Mouse (Mus musculus) kidney, embryonic 15.5 days (tissue): ENCODE results near the gene Adgrl2. TPM values are rescaled to one million over a fixed set of nuclear protein-coding genes. Genes with fewer than 3 reads are reported as not detected.

Source experiments
- ATAC-seq: fragments of 200-750 bp; cut with Nextera tagmentation; replicated peaks from 2 replicates; pipeline ENCODE4 v1.8.0; 2017; ENCODE audit warnings: moderate TSS enrichment; ENCODE audit not compliant: low FRiP score
- H3K27ac ChIP-seq: fragments of 300-500 bp; sonication (generic); 2 replicates; pipeline ENCODE4 v1.5.1; 2015; ENCODE audit warnings: mild to moderate bottlenecking, inconsistent platforms
- H3K27me3 ChIP-seq: fragments of 300-500 bp; sonication (generic); 2 replicates; pipeline ENCODE4 v1.6.1; 2015; ENCODE audit warnings: inconsistent platforms
- H3K36me3 ChIP-seq: fragments of 300-500 bp; sonication (generic); 2 replicates; pipeline ENCODE4 v1.6.1; 2015; ENCODE audit warnings: inconsistent platforms
- H3K4me1 ChIP-seq: fragments of 300-500 bp; sonication (generic); 2 replicates; pipeline ENCODE4 v1.6.1; 2015; ENCODE audit warnings: inconsistent platforms
- H3K4me2 ChIP-seq: fragments of 300-500 bp; sonication (generic); 2 replicates; pipeline ENCODE4 v1.6.1; 2015; ENCODE audit warnings: moderate library complexity, mild to moderate bottlenecking, inconsistent platforms
- H3K4me3 ChIP-seq: fragments of 300-500 bp; sonication (generic); replicated peaks from 2 replicates; pipeline ENCODE4 v1.5.1; 2015; ENCODE audit warnings: mild to moderate bottlenecking, inconsistent platforms
- H3K9ac ChIP-seq: fragments of 300-500 bp; sonication (generic); 2 replicates; pipeline ENCODE4 v1.6.1; 2015; ENCODE audit warnings: mild to moderate bottlenecking, inconsistent platforms
- H3K9me3 ChIP-seq: fragments of 300-500 bp; sonication (generic); replicated peaks from 2 replicates; pipeline ENCODE4 v1.6.1; 2016; ENCODE audit warnings: inconsistent platforms
- WGBS: fragments of 180-500 bp; shearing (Covaris S2); methylation state at CpG from one replicate; pipeline ENCODE4 v1.1.7; 2015; ENCODE audit warnings: mixed read lengths; 5-methylcytosine and 5-hydroxymethylcytosine counted together
- polyA plus RNA-seq: library from polyadenylated mRNA; unstranded; fragments of >200 nt; fragmentation: Nextera tagmentation; extraction: Ambion mirVana; gene quantifications from 2 replicates; pipeline ENCODE4 v1.2.1, GENCODE M21; 2015

Gene Adgrl2
- 62.1 and 64.6 TPM in 2 replicates for polyA plus RNA-seq

DNA sequence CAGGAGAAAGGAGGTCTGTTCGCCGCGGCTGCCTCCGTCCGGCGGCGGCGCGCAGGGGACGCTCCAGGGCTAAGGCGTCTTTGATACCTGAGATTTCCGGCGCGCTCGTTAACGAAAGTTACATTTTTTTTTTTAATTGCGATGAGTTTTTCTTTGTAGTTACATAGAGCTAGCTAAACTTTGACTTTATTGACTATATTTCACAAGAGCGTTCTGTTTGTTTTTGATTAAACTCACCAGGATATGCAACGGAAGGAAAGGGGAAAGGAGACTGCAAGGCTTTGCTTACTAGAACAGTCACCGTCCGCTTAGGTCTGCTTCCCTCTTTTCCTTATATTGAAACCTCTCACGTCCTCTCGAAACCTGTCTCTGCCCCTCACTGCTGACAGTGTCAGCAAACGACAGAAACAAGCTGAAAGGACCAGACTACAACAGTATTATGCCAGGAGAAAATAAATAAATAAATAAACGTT lies at the start of gene Adgrl2:
Gene Adgrl2 (minus strand): TSS at position 25 of the 473 bp plus-strand sequence.
- Histone ChIP-seq H3K27me3 (no peaks in the 10 kb centered on the region), H3K4me3 (peak within 1 kb of the TSS; percentile 95), H3K4me2 (peak within 1 kb of the TSS; percentile 80), H3K36me3 (no peaks in the 10 kb centered on the region), H3K9ac (peak within 1 kb of the TSS; percentile 94), H3K4me1 (peaks cover 15% of the 10 kb centered on the region), H3K9me3 (no peaks in the 10 kb centered on the region), H3K27ac (peak within 1 kb of the TSS; percentile 100)
- whole genome bisulfite sequencing, result under 1% methylated on average over 25 of the region's 25 CpGs
- peak; percentile 36; the same call in 1 of the 2 replicates for ATAC-seq

DNA sequence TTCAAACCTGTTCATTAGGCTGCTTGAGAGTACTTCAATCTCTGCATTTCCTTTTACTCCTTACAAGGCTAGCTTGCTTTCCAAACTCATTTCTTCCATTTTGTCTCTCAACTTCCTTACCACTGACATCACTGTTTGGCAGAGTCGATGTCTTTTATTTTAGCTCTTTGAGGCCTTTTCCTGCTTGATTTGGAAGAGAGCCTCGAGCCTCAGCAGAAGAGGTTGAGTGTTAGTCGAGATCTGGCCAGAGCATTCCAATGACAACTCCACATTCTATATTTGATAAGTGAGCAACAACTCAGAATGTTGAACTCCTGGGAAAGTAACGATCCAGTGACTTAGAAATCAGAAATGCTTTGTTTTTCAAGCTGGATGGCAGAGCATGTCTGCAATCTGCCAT lies 48.4 kb upstream of the Adgrl2 start:
- Histone ChIP-seq H3K9ac (no peak overlapping the region), H3K4me1 (0 out of 2 replicates have a peak, but pooled peaks cover 5% of the 10 kb centered on the region), H3K36me3 (no peaks in the 10 kb centered on the region), H3K27ac (peak overlapping the region; percentile 19; the same call in 1 of the 2 replicates), H3K27me3 (no peaks in the 10 kb centered on the region), H3K4me2 (no peak overlapping the region), H3K4me3 (no peak overlapping the region), H3K9me3 (no peaks in the 10 kb centered on the region)
- 50% methylated on average over 4 of the region's 4 CpGs for WGBS
- no peak for ATAC-seq

DNA sequence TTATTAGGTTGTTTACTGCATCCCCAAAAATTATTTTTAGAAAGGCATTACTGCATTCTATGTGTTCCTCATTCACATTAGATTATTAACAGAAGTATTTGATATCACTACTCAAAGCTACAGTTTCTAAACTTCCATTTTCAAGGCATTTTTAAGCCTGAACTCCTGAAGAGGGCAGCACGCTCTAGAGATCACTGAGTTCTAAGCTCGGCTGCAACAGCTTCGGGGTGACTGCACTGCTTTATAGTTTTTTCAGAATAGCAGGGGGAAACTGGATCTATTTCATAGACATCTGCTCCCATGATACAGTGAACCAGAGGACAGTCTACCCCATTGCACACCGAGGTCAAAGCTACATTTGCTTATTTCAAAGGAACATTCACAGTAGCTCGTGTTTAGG lies 29.6 kb upstream of the Adgrl2 start:
- WGBS, result 64% methylated on average over 5 of the region's 5 CpGs
- ATAC-seq, result no peak
- H3K4me3 ChIP-seq, result no peak overlapping the region
- no peak overlapping the region for H3K4me2 ChIP-seq
- H3K27ac ChIP-seq, result no peak overlapping the region
- H3K9me3 ChIP-seq, result no peaks in the 10 kb centered on the region
- no peaks in the 10 kb centered on the region for H3K36me3 ChIP-seq
- no peak overlapping the region for H3K9ac ChIP-seq
- H3K27me3 ChIP-seq, result no peaks in the 10 kb centered on the region
- H3K4me1 ChIP-seq, result 0 out of 2 replicates have a peak, but pooled peaks cover 3% of the 10 kb centered on the region

DNA sequence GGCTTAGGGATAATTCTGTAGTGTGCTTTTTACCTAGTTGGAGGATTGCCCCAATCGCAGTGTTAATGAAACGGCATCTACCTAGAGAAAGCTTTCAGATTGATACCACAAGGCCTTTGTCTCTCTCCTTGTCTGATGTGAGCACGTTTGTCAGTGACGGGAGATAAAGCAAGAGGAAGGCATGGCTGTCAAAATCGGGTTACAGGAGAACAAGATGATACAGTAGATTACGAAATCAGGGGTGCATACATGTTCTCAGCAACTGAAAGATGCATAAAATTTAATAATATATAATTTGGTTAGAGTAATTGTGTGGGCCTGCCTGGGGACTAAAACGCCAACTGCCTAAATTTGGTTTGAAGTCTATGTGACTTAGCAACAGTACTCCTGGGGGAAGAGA lies 19.0 kb upstream of the Adgrl2 start:
- no peak overlapping the region for H3K27ac ChIP-seq
- WGBS, result 80% methylated on average over 7 of the region's 7 CpGs
- no peak overlapping the region for H3K4me3 ChIP-seq
- no peaks in the 10 kb centered on the region for H3K36me3 ChIP-seq
- H3K9ac ChIP-seq, result no peak overlapping the region
- H3K4me1 ChIP-seq, result peaks cover 15% of the 10 kb centered on the region
- no peak overlapping the region for H3K4me2 ChIP-seq
- ATAC-seq, result no peak
- no peaks in the 10 kb centered on the region for H3K27me3 ChIP-seq
- no peaks in the 10 kb centered on the region for H3K9me3 ChIP-seq

DNA sequence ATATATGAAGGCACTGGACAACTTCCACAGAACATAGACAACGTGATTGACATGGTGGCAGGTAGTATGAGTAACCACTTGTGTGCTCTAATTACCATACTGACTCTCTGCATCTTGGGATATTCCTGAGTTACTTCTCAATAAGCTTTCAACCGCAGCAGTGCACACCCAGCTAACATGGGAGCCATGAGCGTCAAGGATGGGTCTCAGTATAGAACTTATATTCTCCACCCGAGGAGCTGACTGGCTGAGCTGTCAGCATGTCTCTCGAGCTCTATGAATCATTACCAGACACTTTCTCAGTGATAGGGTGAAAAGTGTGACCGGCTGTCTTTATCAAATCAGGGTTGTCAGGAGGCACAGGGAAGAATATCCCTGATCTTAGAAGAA lies 18.3 kb upstream of the Adgrl2 start:
- Histone ChIP-seq H3K4me2 (no peak overlapping the region), H3K9me3 (no peaks in the 10 kb centered on the region), H3K4me1 (peaks cover 15% of the 10 kb centered on the region), H3K4me3 (no peak overlapping the region), H3K27ac (no peak overlapping the region), H3K27me3 (no peaks in the 10 kb centered on the region), H3K9ac (no peak overlapping the region), H3K36me3 (no peaks in the 10 kb centered on the region)
- no peak for ATAC-seq
- 66% methylated on average over 6 of the region's 6 CpGs for WGBS

- no peaks in the 10 kb centered on the region for H3K9me3 ChIP-seq
- H3K36me3 ChIP-seq, result no peaks in the 10 kb centered on the region
- no peak for ATAC-seq
- no peaks in the 10 kb centered on the region for H3K27me3 ChIP-seq
- H3K4me2 ChIP-seq, result peak overlapping the region; percentile 23; the same call in 1 of the 2 replicates
- no peak overlapping the region for H3K4me3 ChIP-seq
- no peak overlapping the region for H3K27ac ChIP-seq
- H3K4me1 ChIP-seq, result peaks cover 15% of the 10 kb centered on the region
- no peak overlapping the region for H3K9ac ChIP-seq
- WGBS, result 58% methylated on average over 20 of the region's 20 CpGs
Measured at GRCm38 (mm10) chr3:149007860-149008633, 17.7 kb upstream of the Adgrl2 start.

DNA sequence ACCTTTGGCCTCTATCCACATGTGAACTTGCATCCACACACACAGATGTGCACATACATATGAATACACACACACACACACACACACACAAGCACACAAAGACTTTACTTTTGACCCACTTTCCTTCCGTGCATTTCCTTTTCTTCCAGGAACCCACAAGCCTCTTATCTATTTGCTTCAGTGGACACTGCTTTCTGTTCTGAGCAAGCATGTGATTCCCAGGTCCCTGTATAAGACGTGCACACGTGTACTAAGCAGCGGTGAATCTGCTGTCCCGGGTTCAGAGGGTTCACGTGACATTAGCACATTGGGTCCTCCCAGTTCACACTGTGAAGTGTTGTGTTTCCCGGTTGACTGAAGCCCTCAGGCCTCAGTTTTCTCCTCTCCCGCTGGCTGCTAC lies 11.0 kb upstream of the Adgrl2 start:
- H3K4me3 ChIP-seq, result no peak overlapping the region
- no peak overlapping the region for H3K27ac ChIP-seq
- 37% methylated on average over 8 of the region's 8 CpGs for WGBS
- H3K9me3 ChIP-seq, result no peaks in the 10 kb centered on the region
- H3K36me3 ChIP-seq, result no peaks in the 10 kb centered on the region
- H3K27me3 ChIP-seq, result no peaks in the 10 kb centered on the region
- H3K9ac ChIP-seq, result no peak overlapping the region
- peaks cover 14% of the 10 kb centered on the region for H3K4me1 ChIP-seq
- ATAC-seq, result no peak; the same call in 1 of the 2 replicates
- H3K4me2 ChIP-seq, result no peak overlapping the region

DNA sequence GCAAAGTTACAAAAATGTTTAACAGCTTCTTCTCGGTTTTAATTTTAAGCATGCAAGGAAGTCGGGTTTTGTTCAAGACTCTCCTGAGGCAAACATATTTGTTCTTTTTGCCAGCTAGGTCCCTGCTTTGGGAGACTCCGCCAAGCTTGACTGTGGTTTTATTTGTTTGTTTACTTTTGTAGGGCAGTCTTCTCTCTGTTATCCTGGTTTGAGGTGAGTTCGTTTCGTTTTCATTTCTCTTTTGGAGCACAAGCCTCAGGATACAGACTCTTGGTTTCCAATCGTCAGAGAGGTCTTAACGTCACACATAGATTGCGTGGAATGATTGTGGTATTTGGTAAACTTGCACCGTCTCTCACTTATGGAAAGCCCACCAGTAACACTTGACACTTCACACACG lies 8.3 kb upstream of the Adgrl2 start:
- ATAC-seq, result no peak
- Histone ChIP-seq H3K9ac (no peak overlapping the region), H3K9me3 (no peaks in the 10 kb centered on the region), H3K4me1 (peaks cover 6% of the 10 kb centered on the region; the same call in 1 of the 2 replicates), H3K4me2 (no peak overlapping the region), H3K4me3 (no peak overlapping the region), H3K36me3 (no peaks in the 10 kb centered on the region), H3K27ac (no peak overlapping the region), H3K27me3 (no peaks in the 10 kb centered on the region)
- 64% methylated on average over 10 of the region's 10 CpGs for WGBS

GRCm38 (mm10) chr3:148991056-148991455 lies 701 bp upstream of the Adgrl2 start:
- Histone ChIP-seq H3K27ac (peak overlapping the region; percentile 100; the same call in 1 of the 2 replicates), H3K9ac (no peak overlapping the region), H3K27me3 (no peaks in the 10 kb centered on the region), H3K4me2 (peak overlapping the region; percentile 80), H3K36me3 (no peaks in the 10 kb centered on the region), H3K9me3 (no peaks in the 10 kb centered on the region), H3K4me1 (peaks cover 13% of the 10 kb centered on the region), H3K4me3 (peak overlapping the region; percentile 95)
- no peak for ATAC-seq
- 3% methylated on average over 8 of the region's 8 CpGs for WGBS

GRCm38 (mm10) chr3:148989818-148990530 lies 381 bp downstream of the Adgrl2 start:
- Histone ChIP-seq H3K4me2 (peak overlapping the region; percentile 80), H3K27me3 (no peaks in the 10 kb centered on the region), H3K9ac (peak overlapping the region; percentile 94), H3K4me1 (peaks cover 21% of the 10 kb centered on the region), H3K27ac (peak overlapping the region; percentile 100), H3K9me3 (no peaks in the 10 kb centered on the region), H3K4me3 (peak overlapping the region; percentile 95), H3K36me3 (no peaks in the 10 kb centered on the region)
- peak; percentile 77 for ATAC-seq
- under 1% methylated on average over 57 of the region's 68 CpGs for WGBS

GRCm38 (mm10) chr3:148988996-148989817 lies 1.1 kb downstream of the Adgrl2 start:
- under 1% methylated on average over 73 of the region's 75 CpGs for WGBS
- Histone ChIP-seq H3K36me3 (no peaks in the 10 kb centered on the region), H3K27ac (peak overlapping the region; percentile 100), H3K4me1 (peaks cover 29% of the 10 kb centered on the region), H3K9ac (peak overlapping the region; percentile 94), H3K4me2 (peak overlapping the region; percentile 80), H3K27me3 (no peaks in the 10 kb centered on the region), H3K4me3 (peak overlapping the region; percentile 95), H3K9me3 (no peaks in the 10 kb centered on the region)
- ATAC-seq, result peak; percentile 89
